Mouse (Mus musculus): ENCODE results near the gene Gpr19. TPM values are rescaled to one million over a fixed set of nuclear protein-coding genes. Genes with fewer than 3 reads are reported as not detected.
A peak's percentile ranks its signal among the peaks of the same experiment; 100 is the strongest.

The Gpr19 gene
- total and polyA plus RNA-seq, 2 experiments from 2014 or later = 9.4 to 13.4 TPM

- no peak for DNase-seq (ENCODE audit: low spot score)
- peak overlapping the region; percentile 80 for H3K4me3 ChIP-seq (ENCODE audit: low read depth, low read length)
- peak; percentile 40 for ATAC-seq (ENCODE audit: insufficient read depth, low read depth)
- H3K27ac ChIP-seq (ENCODE audit: low read depth) = peak overlapping the region; percentile 98
- H3K9ac ChIP-seq (replicated peaks; ENCODE audit: low read depth, low read length) = peak overlapping the region; percentile 94
- under 1% methylated on average over 63 of the region's 63 CpGs for WGBS
- peaks cover 11% of the 10 kb centered on the region for H3K4me1 ChIP-seq (ENCODE audit: control insufficient read depth, insufficient read depth)
- peak overlapping the region; percentile 97 for H3K4me2 ChIP-seq (ENCODE audit: low read depth, low read length)
- no peaks in the 10 kb centered on the region for H3K27me3 ChIP-seq (ENCODE audit: control insufficient read depth, insufficient read depth, low read length)
- no peak for TF ChIP-seq CTCF (IDR thresholded peaks at IDR 0.05; ENCODE audit: low read depth)
- no peak for TF ChIP-seq EP300 (IDR thresholded peaks at IDR 0.05; ENCODE audit: low read depth)
- no peaks in the 10 kb centered on the region for H3K9me3 ChIP-seq (replicated peaks; ENCODE audit: control insufficient read depth, low read length)
- H3K36me3 ChIP-seq (replicated peaks; ENCODE audit: control insufficient read depth, insufficient read depth, low read length) = 0 out of 2 replicates have a peak, but pooled peaks cover 14% of the 10 kb centered on the region
Observed at GRCm38 (mm10) chr6:134926803-134927594, 28.6 kb upstream of the Gpr19 start.

- Histone ChIP-seq H3K27me3 (ENCODE audit: control insufficient read depth, insufficient read depth, low read length) (no peaks in the 10 kb centered on the region), H3K4me3 (ENCODE audit: low read depth, low read length) (peak overlapping the region; percentile 80), H3K4me1 (ENCODE audit: control insufficient read depth, insufficient read depth) (peaks cover 11% of the 10 kb centered on the region), H3K4me2 (ENCODE audit: low read depth, low read length) (peak overlapping the region; percentile 97), H3K9ac (replicated peaks; ENCODE audit: low read depth, low read length) (peak overlapping the region; percentile 94), H3K27ac (ENCODE audit: low read depth) (peak overlapping the region; percentile 98), H3K9me3 (replicated peaks; ENCODE audit: control insufficient read depth, low read length) (no peaks in the 10 kb centered on the region), H3K36me3 (replicated peaks; ENCODE audit: control insufficient read depth, insufficient read depth, low read length) (0 out of 2 replicates have a peak, but pooled peaks cover 14% of the 10 kb centered on the region)
- no peak for ATAC-seq (ENCODE audit: insufficient read depth, low read depth)
- WGBS = 26% methylated on average over 3 of the region's 3 CpGs
- TF ChIP-seq EP300 (IDR thresholded peaks at IDR 0.05; ENCODE audit: low read depth) (no peak), CTCF (IDR thresholded peaks at IDR 0.05; ENCODE audit: low read depth) (no peak)
- DNase-seq (ENCODE audit: low spot score) = no peak
Observed at GRCm38 (mm10) chr6:134926338-134926705, 27.9 kb upstream of the Gpr19 start.

GRCm38 (mm10) chr6:134925673-134926337 lies 27.4 kb upstream of the Gpr19 start:
- H3K9ac ChIP-seq (replicated peaks; ENCODE audit: low read depth, low read length) = no peak overlapping the region; the same call in 1 of the 2 replicates
- peaks cover 11% of the 10 kb centered on the region for H3K4me1 ChIP-seq (ENCODE audit: control insufficient read depth, insufficient read depth)
- no peak overlapping the region for H3K4me3 ChIP-seq (ENCODE audit: low read depth, low read length)
- 0 out of 2 replicates have a peak, but pooled peaks cover 14% of the 10 kb centered on the region for H3K36me3 ChIP-seq (replicated peaks; ENCODE audit: control insufficient read depth, insufficient read depth, low read length)
- peak overlapping the region; percentile 40 for H3K4me2 ChIP-seq (ENCODE audit: low read depth, low read length)
- TF ChIP-seq EP300 (IDR thresholded peaks at IDR 0.05; ENCODE audit: low read depth) (no peak), CTCF (IDR thresholded peaks at IDR 0.05; ENCODE audit: low read depth) (no peak)
- ATAC-seq (ENCODE audit: insufficient read depth, low read depth) = no peak
- 65% methylated on average over 4 of the region's 4 CpGs for WGBS
- H3K9me3 ChIP-seq (replicated peaks; ENCODE audit: control insufficient read depth, low read length) = no peaks in the 10 kb centered on the region
- H3K27me3 ChIP-seq (ENCODE audit: control insufficient read depth, insufficient read depth, low read length) = no peaks in the 10 kb centered on the region
- no peak overlapping the region for H3K27ac ChIP-seq (ENCODE audit: low read depth)
- no peak for DNase-seq (ENCODE audit: low spot score)

- Histone ChIP-seq H3K27ac (ENCODE audit: low read depth) (no peak overlapping the region), H3K4me2 (ENCODE audit: low read depth, low read length) (no peak overlapping the region), H3K27me3 (ENCODE audit: control insufficient read depth, insufficient read depth, low read length) (no peaks in the 10 kb centered on the region), H3K9me3 (replicated peaks; ENCODE audit: control insufficient read depth, low read length) (no peaks in the 10 kb centered on the region), H3K4me3 (ENCODE audit: low read depth, low read length) (no peak overlapping the region), H3K9ac (replicated peaks; ENCODE audit: low read depth, low read length) (no peak overlapping the region), H3K36me3 (replicated peaks; ENCODE audit: control insufficient read depth, insufficient read depth, low read length) (0 out of 2 replicates have a peak, but pooled peaks cover 14% of the 10 kb centered on the region), H3K4me1 (ENCODE audit: control insufficient read depth, insufficient read depth) (peaks cover 11% of the 10 kb centered on the region; the same call in 1 of the 2 replicates)
- WGBS = 59% methylated on average over 3 of the region's 3 CpGs
- ATAC-seq (ENCODE audit: insufficient read depth, low read depth) = no peak
- DNase-seq (ENCODE audit: low spot score) = no peak
- TF ChIP-seq EP300 (IDR thresholded peaks at IDR 0.05; ENCODE audit: low read depth) = no peak
- TF ChIP-seq CTCF (IDR thresholded peaks at IDR 0.05; ENCODE audit: low read depth) = no peak
Observed at GRCm38 (mm10) chr6:134924262-134924661, 25.9 kb upstream of the Gpr19 start.

GRCm38 (mm10) chr6:134923670-134924069 lies 25.3 kb upstream of the Gpr19 start:
- TF ChIP-seq CTCF (IDR thresholded peaks at IDR 0.05; ENCODE audit: low read depth) (no peak), EP300 (IDR thresholded peaks at IDR 0.05; ENCODE audit: low read depth) (no peak)
- no peak for ATAC-seq (ENCODE audit: insufficient read depth, low read depth)
- H3K4me1 ChIP-seq (ENCODE audit: control insufficient read depth, insufficient read depth) = peaks cover 13% of the 10 kb centered on the region; the same call in 1 of the 2 replicates
- peak overlapping the region; percentile 97; the same call in 1 of the 2 replicates for H3K4me3 ChIP-seq (ENCODE audit: low read depth, low read length)
- H3K9me3 ChIP-seq (replicated peaks; ENCODE audit: control insufficient read depth, low read length) = no peaks in the 10 kb centered on the region
- H3K36me3 ChIP-seq (replicated peaks; ENCODE audit: control insufficient read depth, insufficient read depth, low read length) = 0 out of 2 replicates have a peak, but pooled peaks cover 14% of the 10 kb centered on the region
- peak overlapping the region; percentile 89 for H3K4me2 ChIP-seq (ENCODE audit: low read depth, low read length)
- no peak overlapping the region for H3K9ac ChIP-seq (replicated peaks; ENCODE audit: low read depth, low read length)
- WGBS = 63% methylated on average over 4 of the region's 4 CpGs
- no peaks in the 10 kb centered on the region for H3K27me3 ChIP-seq (ENCODE audit: control insufficient read depth, insufficient read depth, low read length)
- no peak overlapping the region for H3K27ac ChIP-seq (ENCODE audit: low read depth)
- DNase-seq (ENCODE audit: low spot score) = no peak

Measured in heart, postnatal 0 days (tissue).